Mouse (Mus musculus): ENCODE results near the gene Pex5.

DNA sequence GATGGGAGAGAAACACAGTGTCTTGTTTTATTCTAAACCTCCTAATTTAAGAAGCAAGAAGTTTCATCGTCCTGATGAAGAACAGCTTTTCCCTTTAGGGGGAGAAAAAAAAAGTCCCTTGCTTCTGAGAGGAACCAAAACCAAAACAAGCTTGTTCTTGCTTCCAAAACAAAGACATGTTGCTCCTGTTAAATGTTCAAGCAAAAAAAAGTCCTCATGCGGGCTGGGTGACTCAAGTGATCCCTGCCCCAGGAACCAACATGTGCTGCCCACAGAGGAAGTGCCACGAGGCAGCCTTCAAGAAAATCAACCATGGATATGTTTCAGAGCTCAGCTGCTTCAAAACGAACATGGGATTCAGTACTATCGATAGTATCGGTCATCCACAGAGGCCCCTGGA is 55.9 kb downstream of the Pex5 start:
- no peak for TF ChIP-seq POLR2A (IDR thresholded peaks at IDR 0.05; ENCODE audit: control insufficient read depth, extremely low read depth, insufficient read depth, low read length, poor library complexity)
- no peak for TF ChIP-seq CTCF (IDR thresholded peaks at IDR 0.05; ENCODE audit: borderline replicate concordance, control insufficient read depth, extremely low read depth, insufficient read depth, low read length, poor library complexity)
